Mouse (Mus musculus) limb, embryonic 10.5 days (tissue): ENCODE measurements around the gene Hist1h2bp. TPM values are rescaled to one million over a fixed set of nuclear protein-coding genes. Genes with fewer than 3 reads are reported as not detected.
"Not testable (repeated sequence)": the region's sequence is repeated elsewhere in the genome, so short reads cannot be mapped to it uniquely, and the experiment has no call there.

ENCODE experiments used
- DNase-seq: peaks from one replicate; pipeline ENCODE4 v3.0.0-alpha.2; 2017; ENCODE audit warnings: low spot score
- H3K27ac ChIP-seq: fragments of 300-500 bp; sonication (generic); 2 replicates; pipeline ENCODE4 v1.5.1; 2016; ENCODE audit warnings: mild to moderate bottlenecking
- H3K27me3 ChIP-seq: fragments of 300-500 bp; sonication (generic); 2 replicates; pipeline ENCODE4 v1.6.1; 2016; ENCODE audit warnings: low read depth, mild to moderate bottlenecking; ENCODE audit not compliant: poor library complexity, severe bottlenecking
- H3K36me3 ChIP-seq: fragments of 300-500 bp; sonication (generic); 2 replicates; pipeline ENCODE4 v1.6.1; 2016; ENCODE audit warnings: mild to moderate bottlenecking, moderate library complexity
- H3K4me1 ChIP-seq: fragments of 300-500 bp; sonication (generic); 2 replicates; pipeline ENCODE4 v1.6.1; 2016
- H3K4me3 ChIP-seq: fragments of 300-500 bp; sonication (generic); 2 replicates; pipeline ENCODE4 v1.5.1; 2016; ENCODE audit warnings: mild to moderate bottlenecking, moderate library complexity
- H3K9me3 ChIP-seq: fragments of 300-500 bp; sonication (generic); replicated peaks from 2 replicates; pipeline ENCODE4 v1.6.1; 2016; ENCODE audit warnings: mild to moderate bottlenecking
- WGBS: fragments of 180-500 bp; shearing (Covaris S2); methylation state at CpG from one replicate; pipeline ENCODE4 v1.1.7; 2016; 5-methylcytosine and 5-hydroxymethylcytosine counted together
- polyA plus RNA-seq: library from polyadenylated mRNA; unstranded; fragments of >200 nt; fragmentation: Nextera tagmentation; extraction: Ambion mirVana; gene quantifications from 2 replicates; pipeline ENCODE4 v1.2.1, GENCODE M21; 2016

Hist1h2bp gene
- 3.4 and 5.5 TPM in 2 replicates for polyA plus RNA-seq

DNA sequence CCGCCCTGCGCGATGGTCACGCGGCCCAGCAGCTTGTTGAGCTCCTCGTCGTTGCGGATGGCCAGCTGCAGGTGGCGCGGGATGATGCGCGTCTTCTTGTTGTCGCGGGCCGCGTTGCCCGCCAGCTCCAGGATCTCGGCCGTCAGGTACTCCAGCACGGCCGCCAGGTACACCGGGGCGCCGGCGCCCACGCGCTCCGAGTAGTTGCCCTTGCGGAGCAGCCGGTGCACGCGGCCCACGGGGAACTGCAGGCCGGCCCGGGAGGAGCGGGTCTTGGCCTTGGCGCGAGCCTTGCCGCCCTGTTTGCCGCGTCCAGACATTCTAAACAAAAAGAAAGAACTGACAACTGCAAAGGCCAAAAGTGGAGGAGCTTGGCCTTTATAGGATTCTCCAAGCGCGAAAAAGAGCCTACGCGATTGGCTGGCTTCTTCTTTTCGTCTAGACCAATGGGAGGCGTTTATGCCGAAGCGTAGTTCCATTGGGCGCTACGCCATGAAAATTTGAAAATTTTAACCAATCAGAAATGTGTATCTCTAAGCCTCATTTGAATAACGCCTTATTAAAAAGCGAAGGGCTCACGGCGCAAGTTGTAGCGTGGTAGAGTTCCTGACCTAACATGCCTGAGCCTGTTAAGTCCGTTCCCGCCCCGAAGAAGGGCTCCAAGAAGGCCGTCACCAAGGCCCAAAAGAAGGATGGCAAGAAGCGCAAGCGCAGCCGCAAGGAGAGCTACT lies at the start of gene Hist1h2bp, which contains the start of gene Hist1h2an:
Hist1h2bp (plus strand) TSS at position 563 of the 731 bp plus-strand sequence.
Hist1h2an (minus strand) TSS at position 320 of the 731 bp plus-strand sequence.
- H3K36me3 ChIP-seq: not testable (repeated sequence)

DNA sequence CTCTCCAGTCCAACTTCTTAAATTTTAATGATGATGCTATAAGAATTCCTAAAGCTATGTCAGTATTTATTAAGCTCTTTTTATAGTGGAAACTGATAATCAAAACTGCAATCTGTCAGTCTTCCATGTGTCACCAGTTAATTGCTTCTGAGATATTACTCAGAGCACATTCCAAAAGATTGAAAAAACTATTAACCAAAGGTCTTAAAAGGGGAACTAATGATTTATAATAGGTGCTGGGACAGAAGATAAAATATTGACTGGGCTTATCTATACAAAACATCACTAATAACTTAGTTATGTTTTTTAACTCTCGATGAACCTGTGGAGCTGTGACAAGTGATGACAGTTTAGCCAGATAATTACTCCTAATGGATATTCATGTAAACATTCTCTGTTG lies 42.3 kb upstream of the Hist1h2bp start:
- no peak overlapping the region for H3K27ac ChIP-seq
- H3K36me3 ChIP-seq: no peaks in the 10 kb centered on the region
- H3K4me1 ChIP-seq: 0 out of 2 replicates have a peak, but pooled peaks cover 3% of the 10 kb centered on the region
- DNase-seq: no peak
- 94% methylated on average over 1 of the region's 1 CpGs for WGBS
- H3K27me3 ChIP-seq: no peaks in the 10 kb centered on the region
- H3K4me3 ChIP-seq: no peak overlapping the region
- no peaks in the 10 kb centered on the region for H3K9me3 ChIP-seq

More for the DNA sequence above, at the start of gene Hist1h2bp, which contains the start of gene Hist1h2an:
- Histone ChIP-seq H3K4me3 (peak within 1 kb of the TSS; percentile 49), H3K4me1 (peaks cover 36% of the 10 kb centered on the region), H3K27ac (peak within 1 kb of the TSS; percentile 93)
- under 1% methylated on average over 38 of the region's 63 CpGs for WGBS
- not testable (repeated sequence) for H3K27me3 ChIP-seq, H3K9me3 ChIP-seq
- DNase-seq: peak; percentile 85

DNA sequence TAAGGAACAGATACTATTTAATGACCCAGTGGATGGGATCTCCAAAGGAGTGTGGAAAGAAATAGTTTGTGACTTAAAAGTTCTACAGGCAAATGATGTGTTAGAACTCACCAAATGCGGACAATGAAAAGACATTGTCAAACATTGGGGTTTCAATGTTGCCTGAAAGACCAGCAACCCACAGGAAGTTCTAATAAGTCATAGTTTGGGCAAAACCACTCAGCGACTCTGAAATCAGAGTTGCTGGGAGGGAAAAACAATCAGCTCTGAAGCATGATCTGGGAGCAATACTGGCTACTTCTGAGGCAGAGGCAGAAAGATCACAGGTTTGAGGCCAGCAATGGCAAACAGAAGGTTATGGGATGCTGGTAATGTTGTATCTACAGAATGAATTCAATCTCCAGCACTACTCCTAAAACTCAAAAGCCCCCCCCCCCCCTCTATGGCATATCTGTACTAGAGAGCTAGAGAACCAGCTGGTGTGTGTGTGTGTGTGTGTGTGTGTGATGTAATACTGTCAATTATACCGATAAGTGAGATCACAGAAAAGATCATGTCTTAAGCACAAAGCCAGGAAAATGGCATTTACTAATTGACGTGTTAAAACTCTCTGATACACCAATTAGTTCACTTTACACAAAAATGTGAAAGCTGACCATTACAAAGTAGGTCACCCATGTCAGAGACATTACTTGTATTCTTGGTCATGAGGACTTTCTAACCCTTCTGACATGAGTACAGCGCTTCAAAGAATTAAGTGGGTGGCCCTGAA lies 37.7 kb upstream of the Hist1h2bp start:
- 8% methylated on average over 5 of the region's 5 CpGs for WGBS

DNA sequence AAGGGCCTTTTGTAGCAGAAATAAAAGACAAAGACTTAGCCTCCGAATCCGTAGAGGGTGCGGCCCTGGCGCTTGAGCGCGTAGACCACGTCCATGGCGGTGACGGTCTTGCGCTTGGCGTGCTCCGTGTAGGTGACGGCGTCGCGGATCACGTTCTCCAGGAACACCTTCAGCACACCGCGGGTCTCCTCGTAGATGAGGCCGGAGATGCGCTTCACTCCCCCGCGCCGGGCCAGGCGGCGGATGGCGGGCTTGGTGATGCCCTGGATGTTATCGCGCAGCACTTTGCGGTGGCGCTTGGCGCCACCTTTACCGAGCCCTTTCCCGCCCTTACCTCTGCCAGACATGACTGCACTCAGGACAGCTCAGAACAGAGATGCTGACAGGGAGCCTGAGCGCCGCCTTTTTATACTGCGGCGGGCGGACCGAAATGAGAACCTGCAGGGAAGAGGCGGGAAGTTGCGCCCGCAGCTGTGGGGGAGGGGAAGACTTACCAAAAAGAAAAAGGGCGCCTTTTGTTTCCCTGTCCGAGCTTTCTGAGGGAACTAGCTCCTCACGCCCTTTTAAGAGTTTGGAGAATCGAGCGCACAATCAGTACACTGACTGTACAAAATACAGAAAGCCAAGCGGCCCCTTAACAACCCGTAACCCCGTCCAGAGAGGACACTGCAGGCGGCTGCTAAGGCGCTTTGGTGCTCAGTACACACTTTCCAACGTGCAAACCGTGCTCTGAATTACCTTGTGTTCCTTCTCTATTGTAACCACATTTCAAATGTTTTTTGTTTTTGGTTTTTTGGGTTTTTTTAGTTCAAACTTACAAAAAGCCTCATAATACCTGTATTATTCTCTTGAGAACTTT lies 36.9 kb upstream of the Hist1h2bp start, which contains the start of gene Hist1h4k:
Hist1h4k (minus strand) TSS at position 347 of the 859 bp plus-strand sequence.
- WGBS: under 1% methylated on average over 52 of the region's 56 CpGs
- not testable (repeated sequence) for H3K27me3 ChIP-seq, H3K9me3 ChIP-seq, H3K36me3 ChIP-seq
- Histone ChIP-seq H3K4me3 (peak within 1 kb of the TSS; percentile 61), H3K4me1 (peaks cover 25% of the 10 kb centered on the region), H3K27ac (peak within 1 kb of the TSS; percentile 92)
- DNase-seq: peak; percentile 97

More for the DNA sequence above, 37.7 kb upstream of the Hist1h2bp start:
- no peaks in the 10 kb centered on the region for H3K9me3 ChIP-seq
- H3K36me3 ChIP-seq: no peaks in the 10 kb centered on the region
- H3K27me3 ChIP-seq: no peaks in the 10 kb centered on the region
- peak overlapping the region; percentile 61 for H3K4me3 ChIP-seq
- peaks cover 22% of the 10 kb centered on the region for H3K4me1 ChIP-seq
- DNase-seq: peak; percentile 64
- H3K27ac ChIP-seq: peak overlapping the region; percentile 92

DNA sequence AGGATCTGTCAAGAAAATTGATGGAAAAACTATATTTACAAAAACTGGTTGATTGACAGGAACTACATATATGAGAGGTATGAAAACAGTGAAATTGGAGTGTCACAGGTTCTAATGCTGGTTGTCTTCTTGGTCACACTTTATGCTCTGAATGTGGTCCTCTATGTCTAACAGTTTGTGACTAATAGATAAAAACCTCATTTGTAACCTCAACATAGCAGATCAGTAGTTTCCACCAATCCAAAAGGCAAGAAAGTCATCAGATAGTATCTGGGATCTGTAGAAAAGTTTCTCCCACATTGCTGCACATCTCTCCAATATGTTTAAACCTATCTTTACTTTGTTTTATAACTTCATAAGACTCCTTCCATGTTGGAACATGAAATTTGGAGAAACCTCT lies 35.8 kb upstream of the Hist1h2bp start:
- peaks cover 27% of the 10 kb centered on the region for H3K4me1 ChIP-seq
- H3K36me3 ChIP-seq: no peaks in the 10 kb centered on the region
- no peaks in the 10 kb centered on the region for H3K27me3 ChIP-seq
- peak overlapping the region; percentile 92 for H3K27ac ChIP-seq
- DNase-seq: no peak
- H3K9me3 ChIP-seq: no peaks in the 10 kb centered on the region
- H3K4me3 ChIP-seq: peak overlapping the region; percentile 61; the same call in 1 of the 2 replicates

DNA sequence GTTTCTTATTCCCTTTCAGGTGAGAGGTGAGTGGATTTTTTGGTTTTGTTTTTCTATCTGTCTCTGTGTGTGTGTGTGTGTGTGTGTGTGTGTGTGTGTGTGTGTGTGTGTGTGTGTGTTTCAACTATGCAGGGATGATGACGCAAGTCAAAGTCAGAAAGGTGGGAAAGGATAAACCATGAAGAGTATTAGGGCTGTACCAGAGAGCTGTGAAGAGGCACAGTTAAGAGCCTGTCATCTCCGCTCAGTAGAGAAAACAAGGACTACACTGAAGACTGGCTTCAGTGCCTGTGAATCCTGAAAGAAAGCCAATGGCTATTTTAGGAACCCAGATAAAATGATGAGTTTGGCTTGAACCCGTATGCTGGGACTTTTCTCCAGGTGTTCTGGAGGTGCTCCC lies 35.4 kb upstream of the Hist1h2bp start:
- Histone ChIP-seq H3K4me3 (peak overlapping the region; percentile 55; the same call in 1 of the 2 replicates), H3K4me1 (peaks cover 27% of the 10 kb centered on the region)
- 84% methylated on average over 3 of the region's 3 CpGs for WGBS

DNA sequence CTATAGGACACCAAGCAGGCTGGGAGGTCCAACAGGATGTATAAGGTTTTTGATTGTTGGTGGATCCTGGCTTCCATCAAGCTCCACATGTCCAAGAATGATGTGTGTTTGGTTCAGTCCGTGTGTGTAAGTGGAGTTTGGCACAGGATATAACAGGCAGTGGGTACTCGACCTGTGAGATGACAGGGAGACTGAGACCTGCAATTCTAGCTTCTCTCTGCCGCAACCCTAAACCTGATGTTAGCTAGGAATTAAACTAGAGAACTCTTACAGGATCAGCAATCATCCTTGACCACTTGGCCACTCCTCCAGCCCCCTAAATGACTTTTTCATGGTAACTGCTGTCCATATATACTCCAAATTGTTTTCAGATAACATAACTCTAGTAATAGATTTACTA lies 34.9 kb upstream of the Hist1h2bp start:
- H3K4me1 ChIP-seq: peaks cover 27% of the 10 kb centered on the region
- DNase-seq: peak; percentile 40
- peak overlapping the region; percentile 55 for H3K4me3 ChIP-seq
- no peaks in the 10 kb centered on the region for H3K9me3 ChIP-seq
- 38% methylated on average over 3 of the region's 3 CpGs for WGBS
- H3K36me3 ChIP-seq: no peaks in the 10 kb centered on the region
- no peaks in the 10 kb centered on the region for H3K27me3 ChIP-seq
- H3K27ac ChIP-seq: peak overlapping the region; percentile 92

More for the DNA sequence above, 35.4 kb upstream of the Hist1h2bp start:
- no peak for DNase-seq
- Histone ChIP-seq H3K27me3 (no peaks in the 10 kb centered on the region), H3K36me3 (no peaks in the 10 kb centered on the region), H3K9me3 (no peaks in the 10 kb centered on the region), H3K27ac (peak overlapping the region; percentile 92)

DNA sequence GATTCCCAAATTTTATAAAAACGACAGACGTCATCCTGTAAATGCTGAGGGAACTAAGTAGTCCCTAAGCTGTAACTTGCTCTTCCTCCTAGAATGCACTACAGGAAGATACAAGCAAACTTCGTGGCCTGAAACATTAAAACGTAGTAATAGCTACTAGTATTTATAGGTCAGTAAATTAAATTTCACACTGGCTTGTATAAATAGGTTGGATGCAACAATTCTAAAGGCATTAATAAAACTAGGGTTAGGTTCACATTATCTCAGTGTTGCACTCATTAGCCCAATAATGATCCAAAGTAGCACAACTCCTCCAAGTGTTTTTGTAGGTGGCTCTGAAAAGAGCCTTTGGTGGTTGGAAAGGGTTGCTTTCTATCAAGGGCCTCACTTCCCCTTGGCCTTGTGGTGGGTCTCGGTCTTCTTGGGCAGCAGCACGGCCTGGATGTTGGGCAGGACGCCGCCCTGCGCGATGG lies 34.2 kb upstream of the Hist1h2bp start:
- DNase-seq: no peak
- Histone ChIP-seq H3K27me3 (no peaks in the 10 kb centered on the region), H3K4me3 (peak overlapping the region; percentile 55), H3K36me3 (no peaks in the 10 kb centered on the region), H3K27ac (peak overlapping the region; percentile 92), H3K9me3 (no peaks in the 10 kb centered on the region), H3K4me1 (peaks cover 24% of the 10 kb centered on the region)
- 5% methylated on average over 10 of the region's 10 CpGs for WGBS

DNA sequence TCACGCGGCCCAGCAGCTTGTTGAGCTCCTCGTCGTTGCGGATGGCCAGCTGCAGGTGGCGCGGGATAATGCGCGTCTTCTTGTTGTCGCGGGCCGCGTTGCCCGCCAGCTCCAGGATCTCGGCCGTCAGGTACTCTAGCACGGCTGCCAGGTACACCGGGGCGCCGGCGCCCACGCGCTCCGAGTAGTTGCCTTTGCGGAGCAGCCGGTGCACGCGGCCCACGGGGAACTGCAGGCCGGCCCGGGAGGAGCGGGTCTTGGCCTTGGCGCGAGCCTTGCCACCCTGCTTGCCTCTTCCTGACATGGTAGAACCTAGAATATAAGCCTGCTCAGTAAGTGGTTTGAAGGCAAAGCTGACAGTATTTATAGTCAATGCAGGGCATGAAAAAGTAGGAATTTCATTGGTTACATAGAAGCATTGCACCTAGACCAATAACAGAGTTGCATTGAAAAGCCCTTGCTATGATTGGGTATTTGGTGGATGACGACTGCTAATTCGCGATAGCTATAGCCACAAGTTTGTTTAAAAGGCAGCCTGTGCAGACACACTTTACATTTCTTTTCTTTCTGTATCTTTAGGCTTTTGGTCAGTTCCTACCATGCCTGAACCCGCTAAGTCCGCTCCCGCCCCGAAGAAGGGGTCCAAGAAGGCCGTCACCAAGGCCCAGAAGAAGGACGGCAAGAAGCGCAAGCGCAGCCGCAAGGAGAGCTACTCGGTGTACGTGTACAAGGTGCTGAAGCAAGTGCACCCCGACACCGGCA lies 33.6 kb upstream of the Hist1h2bp start, which contains the start of the genes Hist1h2ak and Hist1h2bn:
Hist1h2ak (minus strand) TSS at position 304 of the 762 bp plus-strand sequence.
Hist1h2bn (plus strand) TSS at position 600 of the 762 bp plus-strand sequence.
- peak; percentile 80 for DNase-seq
- not testable (repeated sequence) for H3K27me3 ChIP-seq, H3K36me3 ChIP-seq, H3K9me3 ChIP-seq
- Histone ChIP-seq H3K4me3 (peak within 1 kb of the TSS; percentile 55), H3K27ac (peak within 1 kb of the TSS; percentile 92), H3K4me1 (peaks cover 24% of the 10 kb centered on the region)
- 0% methylated on average over 49 of the region's 50 CpGs for WGBS

DNA sequence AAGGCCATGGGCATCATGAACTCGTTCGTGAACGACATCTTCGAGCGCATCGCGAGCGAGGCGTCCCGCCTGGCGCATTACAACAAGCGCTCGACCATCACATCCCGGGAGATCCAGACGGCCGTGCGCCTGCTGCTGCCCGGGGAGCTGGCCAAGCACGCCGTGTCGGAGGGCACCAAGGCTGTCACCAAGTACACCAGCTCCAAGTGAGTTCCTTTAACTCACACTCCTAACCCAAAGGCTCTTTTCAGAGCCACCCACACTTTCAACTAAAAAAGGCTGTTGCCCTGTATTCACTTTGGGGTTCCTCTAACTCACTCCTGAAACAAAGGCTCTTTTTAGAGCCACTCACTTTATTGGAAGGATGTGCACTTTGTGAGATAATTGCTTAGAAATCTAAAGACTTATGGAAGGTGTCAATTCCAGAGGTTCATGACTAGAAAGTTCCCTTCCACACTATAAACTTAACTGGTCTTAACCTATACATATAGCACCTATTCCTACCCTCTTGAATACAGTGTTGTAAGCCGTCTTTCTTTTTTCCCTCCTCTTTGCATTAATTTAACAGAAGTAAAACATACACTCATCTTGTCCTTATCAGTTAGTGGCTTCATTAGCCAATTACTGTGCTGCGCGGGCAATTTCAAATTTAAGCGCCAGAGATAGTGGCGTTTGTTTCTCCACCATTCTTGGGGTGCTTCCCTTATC lies 32.8 kb upstream of the Hist1h2bp start:
- Histone ChIP-seq H3K27ac (peak overlapping the region; percentile 87), H3K4me1 (peaks cover 24% of the 10 kb centered on the region), H3K4me3 (peak overlapping the region; percentile 55)
- not testable (repeated sequence) for H3K27me3 ChIP-seq, H3K9me3 ChIP-seq, DNase-seq, H3K36me3 ChIP-seq
- WGBS: 2% methylated on average over 13 of the region's 26 CpGs

DNA sequence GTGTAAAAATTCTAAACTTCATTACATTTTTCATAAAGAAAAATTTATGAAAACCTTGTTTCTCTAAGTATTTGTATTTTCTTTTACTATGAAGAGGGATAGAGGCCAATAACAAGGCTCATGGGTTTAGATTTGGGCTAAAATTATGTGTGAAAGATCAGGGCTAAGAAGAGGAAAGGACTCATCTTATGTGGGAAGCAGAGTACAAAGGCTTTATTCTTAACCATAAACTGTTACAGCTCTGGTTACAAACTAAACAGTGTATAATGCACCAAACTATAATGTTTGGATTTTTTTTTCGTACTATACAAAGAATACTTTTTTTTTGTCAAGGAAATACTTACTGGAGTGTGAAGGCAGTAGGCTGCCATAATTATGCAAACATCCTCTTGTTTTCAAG lies 31.6 kb upstream of the Hist1h2bp start:
- H3K9me3 ChIP-seq: no peaks in the 10 kb centered on the region
- H3K4me1 ChIP-seq: peaks cover 24% of the 10 kb centered on the region
- H3K27ac ChIP-seq: peak overlapping the region; percentile 36; the same call in 1 of the 2 replicates
- no peaks in the 10 kb centered on the region for H3K36me3 ChIP-seq
- DNase-seq: no peak
- H3K27me3 ChIP-seq: no peaks in the 10 kb centered on the region
- peak overlapping the region; percentile 55; the same call in 1 of the 2 replicates for H3K4me3 ChIP-seq
- WGBS: 86% methylated on average over 1 of the region's 1 CpGs
